24 mouse cellular contexts compared by ENCODE assay signal in the genomic region with DNA sequence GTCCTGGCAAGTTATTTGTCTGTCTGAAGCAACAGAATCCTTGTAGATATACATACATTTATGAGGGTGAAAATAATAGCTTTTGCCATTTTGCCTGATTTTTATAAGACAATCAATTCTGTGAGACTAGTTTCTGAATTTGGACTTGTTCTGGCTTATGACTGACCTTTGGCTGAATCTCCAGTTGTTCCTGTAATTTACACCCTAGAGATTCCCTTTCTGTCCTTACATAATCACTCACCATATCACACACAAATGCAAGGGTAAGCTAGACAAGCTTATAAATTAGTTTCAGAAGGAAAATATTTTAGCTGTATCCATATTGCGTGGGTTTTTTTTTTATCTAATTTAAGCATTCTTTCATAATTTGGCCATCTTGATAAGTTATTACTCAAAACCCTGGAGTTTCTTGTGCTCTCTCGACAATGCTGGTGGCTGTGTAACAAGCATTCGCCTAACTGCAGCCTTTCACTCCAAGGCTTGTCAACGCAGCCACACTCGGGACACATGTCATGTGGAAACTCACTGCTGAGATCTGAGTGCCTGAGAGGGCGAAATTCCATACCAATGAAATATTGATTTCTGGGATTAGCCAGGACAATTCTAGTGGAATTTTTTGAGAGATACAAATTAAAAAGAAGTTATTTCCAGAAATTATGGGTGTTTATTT. TPM values are rescaled to one million over a fixed set of nuclear protein-coding genes. Genes with fewer than 3 reads are reported as not detected.
DNase-seq lines count a peak whose midpoint lies in the region; ATAC-seq lines count a peak whose summit lies in the region.
"Had no signal": no experiment of that assay in that cellular context is flagged by ENCODE, and none has a peak within 500 bp of the region (broad histone marks: within the 10 kb centered on the region; RNA-seq: fewer than 3 reads in every experiment).

No protein-coding gene starts in this region.

- H3K27me3 ChIP-seq in heart, embryonic 11.5 days (ENCODE audit: control insufficient read depth, insufficient read depth, low read length), result no peaks in the 10 kb centered on the region
- H3K27me3 ChIP-seq: CH12.LX; embryonic facial prominence, embryonic 12.5 days; forebrain, embryonic 13.5 days; heart, embryonic 15.5 days; hindbrain, embryonic 15.5 days had no signal

- no peaks in the 10 kb centered on the region for H3K36me3 ChIP-seq in heart, embryonic 11.5 days (ENCODE audit: control insufficient read depth, insufficient read depth, low read length)
- H3K36me3 ChIP-seq: embryonic facial prominence, embryonic 12.5 days; heart, embryonic 15.5 days; hindbrain, embryonic 15.5 days had no signal

- H3K27ac ChIP-seq in heart, embryonic 11.5 days (ENCODE audit: low read depth, low read length), result no peak overlapping the region
- H3K27ac ChIP-seq: embryonic facial prominence, embryonic 12.5 days; forebrain, embryonic 13.5 days; heart, adult 2 months; heart, embryonic 15.5 days; hindbrain, embryonic 15.5 days had no signal

- H3K9ac ChIP-seq in heart, embryonic 11.5 days (ENCODE audit: low read depth, low read length), result no peak overlapping the region
- H3K9ac ChIP-seq: embryonic facial prominence, embryonic 12.5 days; forebrain, embryonic 13.5 days; forebrain, postnatal 0 days; heart, embryonic 15.5 days; hindbrain, embryonic 15.5 days had no signal

- H3K9me3 ChIP-seq in heart, embryonic 11.5 days (replicated peaks; ENCODE audit: control insufficient read depth, low read length), result no peaks in the 10 kb centered on the region
- H3K9me3 ChIP-seq: embryonic facial prominence, embryonic 12.5 days; forebrain, embryonic 13.5 days; heart, embryonic 15.5 days; hindbrain, embryonic 15.5 days had no signal

- ATAC-seq in heart, embryonic 11.5 days (replicated peaks; ENCODE audit: insufficient number of reproducible peaks, low FRiP score, low TSS enrichment), result no peak
- ATAC-seq in erythroblast, adult 5-6 weeks (replicated peaks; ENCODE audit: low FRiP score, poor library complexity, severe bottlenecking), result no peak
- ATAC-seq: forebrain, embryonic 13.5 days; forebrain, postnatal 0 days; intestine, embryonic 16.5 days had no signal

- no peak overlapping the region for H3K4me3 ChIP-seq in heart, embryonic 11.5 days (ENCODE audit: low read depth, low read length)
- H3K4me3 ChIP-seq: embryonic facial prominence, embryonic 12.5 days; forebrain, embryonic 13.5 days; heart, adult 2 months; heart, embryonic 15.5 days; hindbrain, embryonic 15.5 days had no signal

- H3K4me2 ChIP-seq in heart, embryonic 11.5 days, result no peak overlapping the region
- H3K4me2 ChIP-seq: embryonic facial prominence, embryonic 12.5 days; forebrain, embryonic 13.5 days; heart, embryonic 15.5 days; hindbrain, embryonic 15.5 days had no signal

- intact Hi-C loops in gastrocnemius, postnatal 14 days (cut with DNase I; ENCODE audit: low total_unique reads), result no loop called here
- intact Hi-C loops in heart, postnatal 10 days (cut with DNase I), result no loop called here

- DNase-seq in gastrocnemius, postnatal 25 days, result peak; percentile 9
- DNase-seq in gastrocnemius, postnatal 14 days, result no peak
- peak; percentile 23 to 25 for DNase-seq in heart, postnatal 10 days
- peak; percentile 75 for DNase-seq in adipocyte (ENCODE audit: low spot score)
- DNase-seq: adrenal gland, adult 8-10 months; cerebellum, adult 11 months; cerebellum, adult 8-10 months; cerebellum, postnatal 14 days; forebrain, postnatal 0 days; gastrocnemius, postnatal 10 days; heart, adult 2 months; heart, postnatal 36 days; kidney, adult 2 months had no signal

- H3K4me1 ChIP-seq in heart, embryonic 11.5 days (ENCODE audit: control insufficient read depth, insufficient read depth, low read length), result no peaks in the 10 kb centered on the region
- H3K4me1 ChIP-seq: embryonic facial prominence, embryonic 12.5 days; forebrain, embryonic 13.5 days; heart, embryonic 15.5 days; hindbrain, embryonic 15.5 days had no signal

- 70% methylated on average over 6 of the region's 6 CpGs for WGBS in heart, embryonic 11.5 days (ENCODE audit: insufficient replicate concordance)

RNA-seq across cellular contexts. Expression of a gene that starts 3.8 kb away (rescaled TPM):
- total RNA-seq in gastrocnemius, postnatal 25 days (2021), result not detected
- total RNA-seq in gastrocnemius, postnatal 14 days (2021), result not detected
- not detected for total RNA-seq in heart, postnatal 10 days (2021)
- not detected in 2 replicates for polyA plus RNA-seq in heart, embryonic 11.5 days (2014; fragmentation: Nextera tagmentation; extraction: Ambion mirVana)
- total RNA-seq in erythroblast, adult 5-6 weeks (2015; ENCODE audit: low replicate concordance), result not detected in 2 replicates
- total RNA-seq in erythroblast, adult 5-6 weeks (2017; ENCODE audit: low replicate concordance), result not detected in 2 replicates
- total RNA-seq: adrenal gland, adult 8-10 months; adrenal gland, postnatal 36 days; CH12.LX; forebrain, postnatal 0 days; gastrocnemius, postnatal 10 days; heart, adult 2 months; heart, postnatal 36 days had no signal
- polyA plus RNA-seq: embryonic facial prominence, embryonic 12.5 days; forebrain, embryonic 13.5 days; forebrain, postnatal 0 days; heart, adult 2 months; heart, embryonic 15.5 days; hindbrain, embryonic 11.5 days; hindbrain, embryonic 15.5 days; intestine, embryonic 16.5 days; kidney, adult 2 months had no signal

RNA-seq across cellular contexts. Expression of a gene that starts 59.2 kb away (rescaled TPM):
- 1 to 10 TPM; 3.8 to 4.8 TPM for total RNA-seq in gastrocnemius, postnatal 25 days (2021)
- total RNA-seq in gastrocnemius, postnatal 14 days (2021), result 1 to 10 TPM; 4.1 to 5.4 TPM
- total RNA-seq in heart, postnatal 10 days (2021), result 1 to 10 TPM; 4.9 to 6.4 TPM
- polyA plus RNA-seq in heart, embryonic 11.5 days (2014; fragmentation: Nextera tagmentation; extraction: Ambion mirVana), result 20.1 and 20.6 TPM in 2 replicates
- 10.4 and 12.3 TPM in 2 replicates for total RNA-seq in erythroblast, adult 5-6 weeks (2015; ENCODE audit: low replicate concordance)
- total RNA-seq in erythroblast, adult 5-6 weeks (2017; ENCODE audit: low replicate concordance), result 4.3 and 7.7 TPM in 2 replicates

RNA-seq across cellular contexts. Expression of a gene that starts 59.3 kb away (rescaled TPM):
- not detected for total RNA-seq in gastrocnemius, postnatal 25 days (2021)
- total RNA-seq in gastrocnemius, postnatal 14 days (2021), result not detected
- not detected for total RNA-seq in heart, postnatal 10 days (2021)
- 0.10 TPM in 1 of 2 replicates, not detected in the other for polyA plus RNA-seq in heart, embryonic 11.5 days (2014; fragmentation: Nextera tagmentation; extraction: Ambion mirVana)
- not detected in 2 replicates for total RNA-seq in erythroblast, adult 5-6 weeks (2015; ENCODE audit: low replicate concordance)
- not detected in 2 replicates for total RNA-seq in erythroblast, adult 5-6 weeks (2017; ENCODE audit: low replicate concordance)
- total RNA-seq: CH12.LX; common myeloid progenitor, adult 5-6 weeks; forebrain, postnatal 0 days; gastrocnemius, postnatal 10 days; heart, adult 2 months; heart, postnatal 36 days had no signal
- polyA plus RNA-seq: embryonic facial prominence, embryonic 12.5 days; forebrain, embryonic 13.5 days; forebrain, postnatal 0 days; heart, adult 2 months; heart, embryonic 15.5 days; hindbrain, embryonic 11.5 days; hindbrain, embryonic 15.5 days; intestine, embryonic 16.5 days; kidney, adult 2 months had no signal
